Mouse (Mus musculus) ES-Bruce4 (cell line): Measurements from ENCODE around the gene Slc28a3.

ENCODE experiments used
- CTCF ChIP-seq: IDR thresholded peaks from one replicate; pipeline ENCODE4 v1.8.1; 2011; ENCODE audit warnings: low read depth, low read length
- EP300 ChIP-seq: IDR thresholded peaks from 2 replicates; pipeline ENCODE4 v1.6.1; 2011; ENCODE audit warnings: low read depth, low read length; ENCODE audit not compliant: insufficient read depth
- POLR2A ChIP-seq: IDR thresholded peaks from one replicate; pipeline ENCODE4 v1.8.1; 2011; ENCODE audit warnings: low read length; ENCODE audit not compliant: insufficient read depth

GRCm38 (mm10) chr13:58534861-58535260 lies 75.8 kb downstream of the Slc28a3 start:
- TF ChIP-seq CTCF (no peak), POLR2A (no peak), EP300 (no peak)
